Mouse (Mus musculus) stomach, postnatal 0 days (tissue): Measurements from ENCODE around the gene Mmp10.

Source experiments
- CTCF ChIP-seq: IDR thresholded peaks from 2 replicates; pipeline ENCODE4 v1.5.1; 2016; ENCODE audit warnings: antibody characterized with exemption, low read depth, mild to moderate bottlenecking, moderate library complexity
- EP300 ChIP-seq: optimal IDR thresholded peaks from 2 replicates; pipeline ENCODE3; 2016; ENCODE audit warnings: antibody characterized with exemption

- TF ChIP-seq CTCF (no peak), EP300 (no peak)
Measured at GRCm38 (mm10) chr9:7542763-7543162, 40.6 kb downstream of the Mmp10 start.
